Mouse (Mus musculus) naive thymus-derived CD4-positive, alpha-beta T cell, adult 2 months (primary cell): ENCODE measurements around the gene Sgo2b.
"Not testable (repeated sequence)": the region's sequence is repeated elsewhere in the genome, so short reads cannot be mapped to it uniquely, and the experiment has no call there.

Experiments used
- DNase-seq: peaks from one replicate; pipeline ENCODE4 v3.0.0-alpha.2; 2011; ENCODE audit warnings: low read depth

Sgo2b gene

DNA sequence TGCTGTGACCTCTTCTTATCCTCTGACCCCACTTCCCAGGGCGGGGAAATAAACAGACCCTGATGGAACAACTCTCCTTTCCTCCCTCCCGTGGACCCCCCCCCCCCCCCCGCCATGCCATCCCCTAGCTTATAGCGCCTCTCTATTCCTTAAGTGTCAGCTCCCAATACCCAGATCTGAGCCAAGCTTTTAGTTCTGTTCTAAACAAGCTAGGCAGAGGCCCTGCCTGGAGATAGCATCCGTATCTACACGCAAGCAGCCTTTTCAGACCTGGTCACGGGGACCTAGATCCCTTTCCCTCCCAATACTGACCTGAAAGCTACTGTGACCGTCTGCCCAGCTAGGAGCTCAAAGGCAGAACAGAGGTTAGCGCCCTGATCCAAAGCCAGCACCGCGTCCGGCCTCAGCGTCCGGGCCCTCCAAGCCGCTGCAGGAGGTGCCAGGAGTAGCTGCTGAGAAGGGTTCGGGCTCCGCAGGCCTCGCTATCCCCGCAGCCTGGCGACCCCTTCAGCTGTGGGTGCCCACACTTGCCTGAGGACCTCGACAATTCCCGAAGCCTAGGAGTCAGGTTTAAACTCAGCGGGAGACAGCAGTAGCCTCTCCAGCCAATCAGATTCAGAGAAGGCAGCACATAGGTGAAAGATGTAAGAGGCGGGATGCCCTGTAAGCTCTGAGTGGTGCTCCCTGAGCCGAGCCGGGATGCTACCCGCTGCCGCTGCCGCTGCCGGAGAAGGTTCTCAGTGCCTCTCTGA lies at the start of gene Sgo2b:
Gene Sgo2b, minus strand, starts transcription at position 623 of the 752 bp plus-strand sequence.
- no peak for DNase-seq

DNA sequence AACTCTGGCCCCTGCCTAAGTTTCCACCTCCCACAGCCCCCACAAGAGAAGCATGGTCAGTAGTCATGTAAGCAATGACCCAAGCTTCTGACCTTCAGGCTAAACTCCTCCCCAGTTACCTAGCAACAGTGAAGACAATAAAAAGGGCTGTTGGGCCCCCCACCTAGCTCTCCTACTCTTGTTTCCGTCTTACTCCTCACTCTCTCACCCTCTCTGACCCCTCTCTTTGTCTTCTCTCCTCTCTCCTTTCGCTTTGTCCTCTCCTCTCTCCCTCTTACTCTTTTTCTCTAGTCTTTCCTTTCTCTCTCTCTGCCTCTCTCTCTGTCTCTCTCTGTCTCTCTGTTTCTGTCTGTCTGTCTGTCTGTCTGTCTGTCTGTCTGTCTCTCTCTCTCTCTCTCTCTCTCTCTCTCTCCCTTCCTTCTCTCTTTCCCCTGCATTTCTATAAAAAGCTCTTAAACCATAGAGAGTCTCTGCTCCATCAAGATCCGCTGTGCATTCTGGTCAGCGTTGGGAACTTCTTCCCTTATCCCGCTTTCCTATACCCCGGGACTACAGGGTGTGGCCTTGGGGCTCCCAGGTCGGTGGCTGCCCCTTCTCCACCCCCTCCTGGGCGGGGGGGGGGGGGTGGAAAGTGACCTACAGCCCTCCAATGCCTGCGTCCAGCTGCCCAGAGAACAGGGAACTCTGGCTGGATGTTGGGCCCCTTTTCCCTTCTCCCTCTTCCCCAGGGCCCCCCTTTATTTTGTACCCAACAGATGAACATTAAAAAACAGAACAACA lies 18.8 kb upstream of the Sgo2b start:
- not testable (repeated sequence) for DNase-seq

DNA sequence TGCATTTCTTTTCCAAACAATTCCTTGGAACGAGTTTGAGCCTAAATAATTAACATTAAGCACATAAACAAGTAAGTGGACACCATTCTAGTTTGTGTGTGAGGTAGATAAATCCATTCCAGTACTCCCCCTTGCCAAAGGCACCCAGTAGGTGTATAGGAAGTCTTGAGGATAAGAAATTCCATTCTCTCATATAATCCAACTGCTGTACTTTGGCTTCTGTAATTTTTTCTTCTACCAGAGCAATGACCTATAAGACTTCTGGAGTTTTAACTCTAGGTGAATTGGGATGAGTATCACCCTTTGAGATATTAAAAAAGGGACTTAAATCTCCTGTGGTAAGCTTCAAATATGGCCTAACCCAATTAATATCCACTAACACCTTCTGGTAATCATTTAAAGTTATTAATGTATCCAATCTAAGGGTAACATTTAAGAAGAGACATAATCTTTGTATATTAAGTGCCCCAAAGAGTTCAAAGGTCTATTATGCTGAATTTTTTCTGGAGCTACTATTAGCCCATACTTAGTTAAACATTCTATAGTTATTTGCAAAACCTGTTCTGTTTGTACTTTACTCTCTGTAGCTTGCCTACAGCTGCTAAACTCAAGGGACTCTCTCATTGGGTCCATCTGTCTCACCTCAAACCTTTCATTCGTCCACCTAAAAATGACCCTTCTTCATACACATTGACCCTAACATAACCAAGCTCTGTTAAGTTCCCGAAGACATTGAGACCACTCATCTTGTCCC lies 9.2 kb upstream of the Sgo2b start:
- no peak for DNase-seq

DNA sequence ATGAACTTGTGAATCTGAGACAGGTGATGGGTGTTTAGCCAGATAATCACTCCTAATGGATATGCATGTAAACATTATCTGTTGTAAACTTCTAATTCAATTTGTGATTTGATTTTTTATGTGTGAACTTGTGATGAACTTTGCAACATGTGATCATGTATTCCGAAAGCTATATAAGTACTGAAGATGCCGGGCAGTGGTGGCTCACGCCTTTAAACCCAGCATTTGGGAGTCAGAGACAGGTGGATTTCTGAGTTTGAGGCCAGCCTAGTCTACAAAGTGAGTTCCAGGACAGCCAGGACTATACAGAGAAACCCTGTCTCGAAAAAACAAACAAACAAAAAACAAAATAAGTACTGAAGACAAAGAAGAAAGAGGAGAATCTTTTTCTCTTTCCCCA lies 1.8 kb upstream of the Sgo2b start:
- DNase-seq: not testable (repeated sequence)

- no peak for DNase-seq
Measured at GRCm38 (mm10) chr8:63933171-63933570, 18.9 kb downstream of the Sgo2b start.

- no peak for DNase-seq
Measured at GRCm38 (mm10) chr8:63929301-63930097, 22.5 kb downstream of the Sgo2b start.

- no peak for DNase-seq
Measured at GRCm38 (mm10) chr8:63921257-63921960, 30.6 kb downstream of the Sgo2b start.

GRCm38 (mm10) chr8:63895096-63895495 lies 57.0 kb downstream of the Sgo2b start:
- DNase-seq: no peak

GRCm38 (mm10) chr8:63878353-63878752 lies 73.7 kb downstream of the Sgo2b start:
- no peak for DNase-seq

- peak; percentile 9 for DNase-seq
Measured at GRCm38 (mm10) chr8:63877393-63877792, 74.7 kb downstream of the Sgo2b start.

- no peak for DNase-seq
Measured at GRCm38 (mm10) chr8:63876949-63877348, 75.1 kb downstream of the Sgo2b start.
